Mouse (Mus musculus) kidney, postnatal 10 days (tissue): ENCODE data around the gene Ltk.
"Not testable (repeated sequence)": the region's sequence is repeated elsewhere in the genome, so short reads cannot be mapped to it uniquely, and the experiment has no call there.

Experiments used
- DNase-seq: peaks from one replicate; pipeline ENCODE4 v3.0.0; 2021; ENCODE audit warnings: mixed read lengths

Ltk gene

DNA sequence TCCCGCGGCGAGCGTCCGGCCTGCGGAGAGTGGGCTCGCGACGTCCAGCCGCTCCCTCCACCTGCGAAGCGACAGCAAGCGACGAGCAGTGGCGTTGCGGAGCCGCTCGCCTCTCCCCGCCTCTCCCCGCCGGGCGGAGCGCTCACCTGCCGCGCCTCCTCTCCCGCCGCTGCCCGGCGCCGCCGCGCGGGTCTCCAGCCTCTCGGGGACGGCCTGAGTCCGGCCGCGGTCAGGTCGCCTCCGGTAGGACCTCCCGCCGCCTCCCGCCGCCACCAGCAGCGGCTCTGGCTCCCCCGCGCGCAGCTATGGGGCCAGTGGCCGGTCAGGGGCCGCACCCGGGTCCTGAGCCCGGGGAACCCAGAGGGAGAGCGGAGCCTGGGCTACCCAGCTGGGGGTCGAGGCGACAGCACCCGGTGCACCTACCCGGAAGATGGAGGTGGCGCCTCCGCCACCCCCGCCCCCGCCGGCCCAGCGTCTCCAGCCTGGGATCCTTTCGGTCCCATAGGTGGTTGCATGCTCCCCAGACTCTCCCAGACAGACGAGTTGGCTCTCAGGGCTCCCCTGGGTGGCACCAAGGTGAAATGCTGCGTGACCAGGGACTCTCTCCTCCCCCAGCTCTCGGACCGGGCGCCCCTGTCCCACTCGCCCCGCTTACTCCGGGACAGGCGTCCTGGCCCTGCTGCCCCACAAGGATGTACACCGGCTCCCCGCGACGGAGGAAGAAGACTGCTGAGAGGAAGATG lies 2.0 kb downstream of the Ltk start:
- DNase-seq, result peak; percentile 53

DNA sequence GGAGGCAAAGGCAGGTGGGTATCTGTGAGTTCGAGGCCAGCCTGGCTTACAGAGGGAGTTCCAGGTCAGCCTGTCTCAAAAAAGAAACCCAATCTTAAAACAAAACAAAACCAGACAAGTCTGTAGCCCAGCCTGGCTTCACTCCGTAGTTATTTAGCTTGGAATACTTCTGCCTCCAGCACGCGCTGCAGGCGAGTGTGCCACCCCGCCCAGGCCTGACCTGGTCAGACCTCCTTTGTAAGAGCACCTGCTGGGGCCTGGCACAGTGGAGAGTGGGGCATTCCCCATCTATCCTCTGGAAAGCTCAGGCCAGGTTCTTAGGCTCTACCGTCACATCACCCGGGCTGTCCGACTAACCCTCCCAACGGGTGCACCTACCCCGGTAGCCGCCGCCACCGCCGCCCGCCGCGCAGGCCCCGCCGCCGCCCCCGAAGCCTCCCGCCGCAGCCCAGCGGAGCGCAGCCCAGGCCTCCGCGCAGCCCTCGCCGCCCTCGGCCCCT lies 2.6 kb downstream of the Ltk start:
- no peak for DNase-seq

DNA sequence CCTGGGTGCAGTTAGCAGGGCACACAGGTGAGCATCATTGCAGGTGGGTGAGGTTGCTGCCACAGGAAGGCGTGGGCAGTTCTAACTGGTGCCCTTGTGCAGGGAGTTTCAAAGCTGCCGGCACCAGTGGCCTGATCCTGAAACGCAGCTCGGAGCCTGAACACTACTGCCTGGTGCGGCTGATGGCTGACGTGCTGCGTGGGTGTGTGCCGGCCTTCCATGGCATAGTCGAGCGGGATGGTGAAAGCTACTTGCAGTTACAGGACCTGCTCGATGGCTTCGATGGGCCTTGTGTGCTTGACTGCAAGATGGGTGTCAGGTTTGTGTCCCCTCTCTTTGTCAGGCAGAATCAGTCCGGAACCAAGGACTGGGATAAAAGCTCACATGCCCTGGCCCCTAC lies 11.0 kb downstream of the Ltk start:
- no peak for DNase-seq

DNA sequence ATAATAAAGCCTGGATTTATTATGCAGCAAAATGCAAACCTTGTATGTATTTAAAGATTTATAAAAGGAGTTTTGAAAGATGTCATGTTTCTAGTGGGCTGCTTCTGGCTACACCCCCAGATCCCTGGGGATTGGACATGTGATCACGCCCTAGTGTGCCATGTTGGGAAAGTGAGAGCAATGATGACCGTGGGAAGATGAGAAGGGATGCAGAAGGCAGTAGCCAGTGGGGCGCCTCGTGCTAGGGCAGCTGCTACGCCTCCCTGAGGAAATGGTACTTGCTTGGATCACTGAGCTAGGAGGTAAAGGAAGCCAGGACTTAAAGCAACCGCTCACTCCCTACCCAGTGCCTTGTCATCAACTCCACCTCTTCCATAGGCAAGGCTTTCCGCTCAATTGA lies 12.7 kb downstream of the Ltk start:
- no peak for DNase-seq

DNA sequence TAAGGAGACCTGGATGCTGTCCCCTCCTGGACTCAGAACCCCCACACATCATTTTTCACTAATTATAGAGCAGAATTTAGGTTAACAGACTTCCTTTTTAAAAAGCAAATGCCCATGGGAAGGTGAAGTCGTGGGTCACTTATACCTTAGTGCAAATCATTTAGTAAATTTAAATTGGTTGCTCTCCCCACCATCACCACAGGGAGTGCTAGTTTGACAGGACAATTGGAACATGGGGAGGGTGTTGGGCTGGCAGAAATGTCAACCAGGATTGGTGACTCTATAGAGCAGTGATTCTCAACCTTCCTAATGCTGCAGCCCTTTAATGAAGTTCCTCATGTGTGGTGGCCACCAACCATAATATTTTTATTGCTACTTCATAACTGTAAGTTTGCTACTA lies 14.9 kb downstream of the Ltk start:
- no peak for DNase-seq

DNA sequence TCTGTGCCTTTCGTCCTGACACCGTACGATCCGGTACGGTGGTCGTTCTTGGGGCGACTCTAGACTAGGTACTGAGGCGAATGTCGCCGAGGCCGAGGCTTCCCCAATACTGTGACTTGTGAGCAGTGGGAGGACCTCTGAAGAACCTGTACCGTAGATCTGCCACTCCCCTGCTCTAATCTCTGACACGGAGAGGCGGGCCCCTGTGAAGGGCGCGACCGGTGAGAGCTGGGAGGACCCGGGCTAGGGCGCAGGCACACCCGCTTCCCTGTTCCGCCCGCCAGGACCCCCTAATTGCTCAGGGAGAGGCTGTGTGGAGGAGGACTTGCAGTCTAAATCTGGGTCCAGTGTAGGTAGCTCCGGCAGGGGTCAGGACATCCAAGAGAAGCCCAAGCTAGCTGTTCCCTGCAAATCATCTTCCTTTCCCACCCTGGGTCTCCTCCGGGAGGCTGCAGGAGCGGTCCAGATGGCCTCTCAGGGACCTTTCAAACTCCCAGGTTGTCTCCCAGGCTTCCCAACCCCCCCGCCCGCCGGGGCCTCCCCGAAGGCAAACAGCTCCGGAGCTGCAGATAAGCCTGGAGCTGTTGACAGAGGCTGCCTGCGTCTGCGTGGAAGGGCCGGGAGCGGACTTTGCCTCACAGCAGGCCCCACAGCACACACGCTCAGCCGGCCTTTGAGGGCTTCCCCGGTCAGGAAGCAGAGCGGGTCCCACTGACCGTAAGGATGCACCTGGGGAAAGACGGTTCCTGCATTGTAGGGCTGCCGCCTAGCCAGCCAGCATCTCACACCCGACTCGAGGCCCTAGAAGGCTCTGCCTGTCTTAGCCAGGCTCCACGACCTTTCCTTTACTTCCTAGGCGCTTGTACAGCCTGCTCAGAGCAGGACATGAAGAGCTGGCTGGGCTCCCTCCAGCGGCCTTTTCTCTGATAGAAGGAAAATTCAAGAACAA lies 15.8 kb downstream of the Ltk start:
- peak; percentile 50 for DNase-seq

DNA sequence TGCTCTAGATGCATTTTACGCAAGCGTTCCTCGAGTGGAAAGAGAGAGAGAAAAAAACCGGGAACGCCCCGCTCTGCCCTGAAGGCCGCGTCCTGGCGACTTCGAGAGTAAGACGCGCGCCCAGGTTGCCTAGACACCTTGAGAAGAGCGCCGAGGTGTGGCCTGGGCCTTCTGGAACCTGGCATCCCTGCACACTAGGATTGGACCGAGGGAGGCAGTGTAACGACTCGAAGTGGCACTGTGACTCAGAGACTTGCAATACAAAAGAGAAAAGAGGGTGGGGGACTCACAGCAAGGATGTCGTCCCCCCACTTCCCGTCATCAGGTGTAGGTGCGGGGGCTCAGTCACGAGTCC lies 16.4 kb downstream of the Ltk start:
- DNase-seq, result no peak

DNA sequence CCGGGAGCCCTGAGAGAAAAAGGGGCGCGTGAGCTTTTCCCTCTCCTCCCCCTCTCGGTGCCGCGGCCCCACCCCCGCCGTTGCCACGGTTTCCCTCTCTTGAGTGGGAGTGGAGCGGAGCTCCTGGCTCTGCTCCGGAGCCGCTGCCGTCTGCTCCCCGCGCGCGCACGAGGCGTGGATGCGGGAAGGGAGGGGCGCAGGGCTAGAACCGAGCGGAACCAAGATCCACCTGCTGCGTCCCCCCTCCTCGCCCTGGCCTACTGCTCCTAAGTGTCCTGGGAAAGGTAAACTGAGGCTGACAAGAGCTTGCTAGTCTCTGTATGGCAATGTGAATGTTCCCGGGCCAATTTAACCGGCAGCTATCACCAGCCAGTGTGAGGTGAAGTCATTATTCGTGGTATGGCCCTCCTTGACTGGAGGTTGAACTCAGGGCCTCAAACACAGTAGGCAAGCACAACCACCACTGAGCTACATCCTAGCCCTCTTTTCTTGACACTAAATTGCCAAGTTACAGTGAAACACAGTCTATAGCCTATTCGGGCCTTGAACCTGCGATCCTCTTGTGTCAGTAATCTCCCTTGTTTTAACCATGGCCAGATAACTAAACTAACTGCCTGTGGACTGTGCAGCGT lies 16.9 kb downstream of the Ltk start:
- no peak for DNase-seq

DNA sequence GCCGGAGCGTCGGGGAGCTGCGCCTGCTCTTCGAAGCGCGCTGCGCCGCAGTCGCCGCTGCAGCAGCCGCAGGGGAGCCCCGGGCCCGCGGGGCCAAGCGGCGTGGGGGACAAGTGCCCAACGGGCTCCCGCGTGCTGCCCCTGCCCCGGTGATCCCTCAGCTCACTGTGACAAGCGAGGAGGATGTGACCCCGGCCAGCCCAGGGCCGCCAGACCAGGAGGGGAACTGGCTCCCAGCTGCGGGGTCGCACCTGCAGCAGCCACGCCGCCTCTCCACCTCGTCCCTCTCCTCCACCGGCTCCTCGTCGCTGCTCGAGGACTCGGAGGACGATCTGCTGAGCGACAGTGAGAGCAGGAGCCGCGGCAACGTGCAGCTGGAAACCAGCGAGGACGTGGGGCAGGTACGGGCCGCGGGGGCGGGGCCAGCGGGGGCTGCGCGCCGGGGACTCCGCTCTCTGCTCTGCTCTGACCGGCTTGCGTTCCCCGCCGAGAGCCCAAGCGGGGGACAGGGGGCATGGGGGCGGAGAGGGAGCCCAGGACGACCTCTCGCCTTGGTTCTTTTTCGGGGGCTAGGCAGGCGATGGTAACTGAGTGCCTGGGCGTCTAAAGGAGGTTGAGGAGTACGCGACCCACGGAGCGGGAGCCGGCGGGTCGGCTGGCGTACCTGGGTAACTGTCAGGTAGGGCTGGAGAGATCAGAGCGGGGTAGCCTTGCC lies 17.6 kb downstream of the Ltk start:
- peak; percentile 61 for DNase-seq

DNA sequence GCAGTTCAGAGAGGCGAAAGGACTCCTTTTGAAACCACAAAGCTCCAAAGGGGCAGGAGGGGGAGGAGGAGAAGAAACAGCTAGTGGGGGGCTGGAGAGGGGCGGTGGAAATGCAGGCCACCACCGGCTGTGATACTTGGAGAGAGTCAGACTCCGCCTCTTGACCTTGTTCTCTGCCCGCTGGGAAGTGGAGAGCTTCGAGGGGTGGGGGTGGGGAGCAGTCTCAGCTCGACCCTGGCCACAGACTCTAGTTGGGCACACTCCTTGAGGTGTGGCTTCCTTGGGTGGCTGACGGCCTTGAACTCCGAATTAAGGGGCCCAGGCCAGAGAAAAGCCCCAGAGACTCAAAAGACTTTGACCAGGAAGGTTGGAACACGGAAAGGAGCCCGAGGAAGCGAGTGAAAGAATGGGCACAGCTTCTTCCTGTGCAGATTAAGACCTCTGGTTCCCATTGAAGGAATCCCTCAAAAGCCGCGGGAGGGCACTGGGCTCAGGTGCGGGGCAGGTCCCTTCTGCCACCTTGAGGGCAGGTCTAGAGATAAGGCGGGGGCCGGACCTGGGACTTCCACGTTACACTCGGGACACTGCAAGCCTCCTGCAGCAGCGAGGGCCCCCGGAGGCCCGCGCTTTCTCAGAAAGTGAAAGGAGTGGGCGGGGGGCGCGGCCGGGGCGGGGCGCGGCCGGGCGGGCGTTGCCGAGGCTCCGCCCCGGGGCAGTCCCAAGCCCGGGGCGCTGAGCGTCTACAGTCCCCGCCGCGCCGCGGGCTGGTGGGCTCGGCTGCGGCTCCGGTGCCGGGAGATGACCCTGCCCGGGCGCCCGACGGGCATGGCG lies 18.4 kb downstream of the Ltk start, which contains the start of gene Itpka:
Itpka (plus strand) TSS at position 757 of the 831 bp plus-strand sequence.
- peak; percentile 80 for DNase-seq

DNA sequence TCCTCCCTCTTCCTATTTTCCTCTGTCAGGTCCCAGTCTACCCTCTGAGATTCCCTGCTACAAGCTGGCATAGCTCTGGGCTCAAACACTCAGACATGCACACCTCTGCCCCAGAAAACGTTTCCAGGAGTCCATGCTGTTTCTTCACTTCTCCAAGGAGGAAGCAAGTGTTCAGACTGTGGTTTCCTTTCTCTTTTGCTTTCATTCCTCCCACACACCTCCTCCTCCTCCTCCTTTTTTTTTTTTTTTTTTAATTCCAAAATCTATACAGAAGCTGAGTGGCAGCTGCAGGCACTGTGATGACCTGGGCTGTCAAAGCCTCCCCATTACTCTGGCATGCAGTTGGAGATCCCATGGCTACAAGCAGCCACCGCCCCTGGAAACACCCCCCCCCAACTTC lies 19.7 kb downstream of the Ltk start:
- DNase-seq, result no peak

DNA sequence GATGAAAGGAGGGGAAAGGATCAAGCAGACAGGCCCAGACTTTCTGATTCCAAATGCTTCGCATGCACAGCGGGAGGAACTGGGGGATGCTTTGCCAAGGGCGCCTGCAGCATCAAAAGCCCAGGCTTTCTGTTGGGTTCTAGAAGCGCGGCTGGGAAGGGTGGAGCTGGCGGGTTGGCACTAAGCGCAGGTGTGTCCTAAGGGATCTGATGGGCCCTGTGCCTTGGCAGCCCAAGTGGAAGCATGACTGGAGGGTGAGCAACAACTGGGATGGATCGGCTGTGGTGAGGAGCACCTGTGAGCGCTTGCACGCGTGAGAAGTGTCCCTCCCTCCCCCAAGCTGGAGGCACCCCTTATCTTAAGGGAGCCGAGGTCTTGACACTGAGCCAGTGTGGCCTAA lies 23.1 kb downstream of the Ltk start:
- DNase-seq, result no peak

DNA sequence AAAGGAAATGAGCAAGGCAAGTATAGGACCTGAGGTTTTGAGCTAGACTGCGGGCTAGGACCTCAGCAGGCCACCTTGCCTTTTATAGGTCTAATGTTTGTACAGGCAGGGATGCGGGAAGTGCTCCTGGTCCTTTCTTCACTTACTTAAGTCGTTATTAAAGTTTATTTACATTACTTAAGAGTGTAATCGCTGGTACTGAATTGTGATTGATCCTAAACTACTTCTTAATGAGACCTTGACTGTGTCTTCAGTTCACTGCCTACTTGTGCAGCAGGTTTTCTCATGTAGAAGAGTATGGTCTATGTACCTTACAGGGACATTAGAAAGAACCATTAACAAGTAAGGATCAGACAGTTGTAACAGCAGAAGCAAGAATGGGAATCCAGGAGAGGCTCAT lies 29.5 kb downstream of the Ltk start:
- no peak for DNase-seq

DNA sequence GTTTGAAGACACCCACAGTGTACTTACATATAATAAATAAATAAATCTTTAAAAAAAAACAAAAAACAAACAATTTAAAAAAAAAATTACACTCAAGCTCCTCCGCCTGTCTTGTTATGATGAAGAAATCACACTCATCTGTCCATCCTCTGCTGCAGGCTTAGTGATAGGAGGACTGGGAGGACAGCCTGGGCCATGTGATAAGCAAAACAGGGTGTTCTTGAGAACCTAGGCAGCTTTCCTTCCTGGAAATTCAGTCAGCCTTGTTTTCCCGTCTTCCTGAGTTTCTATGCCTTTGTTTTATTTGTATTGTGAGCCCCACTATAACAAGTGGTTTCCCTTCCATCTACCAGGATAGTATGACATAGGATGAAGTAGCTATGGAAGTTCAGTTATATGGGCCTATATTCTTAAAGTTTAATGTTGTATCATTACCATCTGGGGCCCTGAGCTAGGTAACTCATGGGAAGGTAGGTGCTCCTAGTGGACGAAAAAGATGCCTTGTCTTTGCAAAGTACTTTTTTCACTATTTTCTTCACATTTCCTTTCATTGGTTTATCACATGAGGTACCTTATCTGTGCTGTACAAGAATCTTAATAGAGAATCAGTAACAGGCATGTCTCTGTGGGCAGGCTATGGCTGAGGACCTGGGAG lies 32.3 kb downstream of the Ltk start:
- DNase-seq, result no peak

DNA sequence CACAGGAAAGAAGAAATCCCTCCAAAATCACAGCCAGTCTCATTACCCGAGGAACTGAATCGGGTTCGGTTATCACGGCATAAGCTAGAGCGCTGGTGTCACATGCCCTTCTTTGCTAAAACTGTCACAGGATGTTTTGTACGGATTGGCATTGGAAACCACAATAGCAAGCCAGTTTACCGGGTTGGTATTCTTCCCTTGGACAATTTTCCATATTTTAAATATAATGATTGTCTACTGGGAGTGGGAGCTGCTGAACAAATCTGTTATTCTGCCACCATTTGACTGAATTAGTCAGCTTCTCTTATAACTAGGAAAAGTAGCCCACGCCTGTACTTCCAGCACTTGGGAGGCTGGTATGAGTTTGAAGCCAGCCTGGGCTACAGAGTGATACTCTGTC lies 39.2 kb downstream of the Ltk start:
- no peak for DNase-seq

DNA sequence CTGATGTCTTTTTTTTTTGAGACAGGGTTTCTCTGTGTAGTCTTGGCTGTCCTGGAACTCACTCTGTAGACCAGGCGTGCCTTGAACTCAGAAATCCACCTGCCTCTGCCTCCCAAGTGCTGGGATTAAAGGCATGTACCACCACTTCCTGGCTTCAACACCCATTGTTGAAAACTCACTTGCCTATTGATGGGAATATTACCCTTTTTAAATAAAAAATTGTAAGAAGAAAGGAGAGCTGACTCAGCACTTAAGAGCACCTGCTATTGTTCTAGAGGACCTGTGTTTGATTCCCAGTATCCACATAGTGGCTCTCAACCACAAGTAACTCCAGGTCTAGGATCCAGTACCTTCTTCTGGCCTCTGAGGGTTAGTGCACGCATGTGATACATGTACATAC lies 44.4 kb downstream of the Ltk start:
- not testable (repeated sequence) for DNase-seq

DNA sequence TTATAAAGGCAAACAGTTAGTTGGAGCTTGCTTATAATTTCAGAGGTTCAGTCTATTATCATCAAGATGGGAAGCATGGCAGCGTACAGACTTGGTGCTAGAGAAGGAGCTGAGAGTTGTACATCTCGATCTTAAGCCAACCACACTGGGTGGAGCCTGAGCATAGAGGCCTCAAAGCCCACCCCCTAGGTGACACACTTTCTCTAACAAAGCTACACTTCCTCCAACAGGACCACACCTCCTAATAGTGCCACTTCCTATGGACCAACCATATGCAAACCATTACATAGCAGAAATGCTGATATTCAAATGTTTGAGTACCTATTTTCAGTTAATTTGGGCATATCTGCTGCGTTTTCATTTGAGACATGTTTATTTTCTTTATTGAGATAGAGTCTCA lies 50.2 kb downstream of the Ltk start:
- DNase-seq, result no peak

DNA sequence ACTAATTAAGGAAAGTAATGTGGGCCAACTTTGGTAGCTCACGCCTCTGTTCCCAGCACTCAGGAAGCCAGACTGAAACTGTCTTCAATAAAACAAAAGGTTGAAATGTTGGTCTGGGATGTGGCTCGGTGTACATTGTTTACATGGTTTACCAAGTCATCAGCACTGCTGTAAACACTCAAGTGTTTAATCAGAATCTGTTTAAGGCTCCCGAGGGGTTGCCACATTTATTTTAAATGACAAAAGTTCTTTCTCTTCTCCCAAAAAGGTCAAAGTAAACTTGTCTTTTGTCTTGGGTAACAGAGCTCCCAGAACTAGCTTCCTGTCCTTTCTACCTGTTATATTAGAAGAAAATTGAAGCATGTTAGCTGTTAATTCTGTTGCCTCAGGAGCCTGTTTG lies 52.6 kb downstream of the Ltk start:
- no peak for DNase-seq

DNA sequence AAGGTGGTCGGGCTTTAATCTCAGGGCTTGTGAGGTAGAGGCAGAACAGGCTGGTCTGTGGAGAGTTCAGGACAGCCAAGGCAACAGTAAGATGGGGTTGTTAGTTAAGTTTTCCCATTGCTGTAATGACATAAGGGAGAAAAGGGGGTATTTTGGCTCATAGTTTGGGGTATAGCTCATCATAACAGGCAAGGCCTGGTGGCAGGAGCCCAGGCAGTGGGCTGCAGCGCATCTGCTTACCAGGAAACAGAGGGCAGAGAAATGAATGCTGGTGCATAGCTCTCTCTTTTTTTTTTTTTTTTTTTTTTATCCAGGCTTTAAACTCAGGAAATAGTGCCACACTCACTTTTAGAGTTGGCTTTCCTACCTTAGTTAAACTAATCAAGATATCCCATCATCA lies 57.1 kb downstream of the Ltk start:
- DNase-seq, result no peak
